Mouse (Mus musculus) heart, postnatal 0 days (tissue): ENCODE measurements around the gene Rab11a.

Experiments
- CTCF ChIP-seq: IDR thresholded peaks from 2 replicates; pipeline ENCODE4 v1.5.1; 2016; ENCODE audit warnings: antibody characterized with exemption, control low read depth, low read depth
- EP300 ChIP-seq: IDR thresholded peaks from 2 replicates; pipeline ENCODE4 v1.6.1; 2016; ENCODE audit warnings: antibody characterized with exemption, low read depth

DNA sequence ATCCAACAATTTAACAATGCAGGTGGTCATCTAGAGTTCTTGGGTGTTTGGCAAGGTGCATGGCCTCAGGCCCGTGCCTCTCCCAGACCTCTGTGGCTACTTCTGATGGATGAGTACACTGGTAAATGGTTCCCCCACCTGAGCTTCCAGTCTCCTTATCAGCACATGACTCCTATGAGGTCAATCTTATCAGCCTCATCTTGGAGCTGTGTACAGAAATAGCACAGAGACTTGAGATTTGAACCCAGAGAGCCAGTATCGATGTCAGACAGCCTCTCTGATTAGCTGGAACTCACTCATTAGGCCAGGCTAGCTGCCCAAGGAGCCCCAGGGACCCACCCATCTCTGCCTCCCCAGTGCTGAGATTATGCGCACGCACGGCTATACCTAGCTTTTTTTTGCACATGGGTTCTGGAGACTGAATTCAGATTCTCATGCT lies 32.9 kb upstream of the Rab11a start:
- TF ChIP-seq EP300 (no peak), CTCF (no peak)
